In genomic region chr7:70346010-70346536, GRCm38 (mm10) we compare ENCODE assay signal across 8 mouse cellular contexts. TPM values are rescaled to one million over a fixed set of nuclear protein-coding genes. Genes with fewer than 3 reads are reported as not detected.
DNase-seq lines count a peak whose midpoint lies in the region; ATAC-seq lines count a peak whose summit lies in the region.

No protein-coding gene starts in this region.

- H3K9ac ChIP-seq in hindbrain, embryonic 12.5 days: peak overlapping the region; percentile 92
- H3K9ac ChIP-seq in limb, embryonic 11.5 days (ENCODE audit: low read length): 0 out of 2 replicates have a peak overlapping the region, but pooled peaks have one; percentile 14

- H3K4me1 ChIP-seq in hindbrain, embryonic 12.5 days: peaks cover 75% of the 10 kb centered on the region
- H3K4me1 ChIP-seq in limb, embryonic 11.5 days (ENCODE audit: control insufficient read depth, insufficient read depth, low read length): peaks cover 43% of the 10 kb centered on the region
- H3K4me1 ChIP-seq in midbrain, embryonic 10.5 days: peaks cover 96% of the 10 kb centered on the region

- peaks cover 34% of the 10 kb centered on the region for H3K27me3 ChIP-seq in hindbrain, embryonic 12.5 days
- H3K27me3 ChIP-seq in limb, embryonic 11.5 days (ENCODE audit: control insufficient read depth, insufficient read depth, low read length): peaks cover 20% of the 10 kb centered on the region
- H3K27me3 ChIP-seq in midbrain, embryonic 10.5 days (ENCODE audit: low read depth, poor library complexity, severe bottlenecking): peaks cover 94% of the 10 kb centered on the region

- DNase-seq in ZHBTc4 (ENCODE audit: low read depth, low spot score): peak; percentile 81
- DNase-seq in cerebellum, adult 18-20 months: peak; percentile 43 to 45
- peak; percentile 78 for DNase-seq in gastrocnemius, adult 18-20 months (ENCODE audit: low spot score)
- DNase-seq in limb, embryonic 11.5 days (ENCODE audit: low spot score): peak; percentile 82
- DNase-seq in midbrain, embryonic 10.5 days (ENCODE audit: low spot score): peak; percentile 88
- DNase-seq in testis, postnatal 10 days (ENCODE audit: low spot score): peak; percentile 74
- no peak for DNase-seq in spleen, adult 18-20 months

- peak overlapping the region; percentile 80 for H3K4me2 ChIP-seq in hindbrain, embryonic 12.5 days (replicated peaks)
- peak overlapping the region; percentile 57 for H3K4me2 ChIP-seq in limb, embryonic 11.5 days (ENCODE audit: low read depth, severe bottlenecking)

- H3K4me3 ChIP-seq in hindbrain, embryonic 12.5 days: peak overlapping the region; percentile 29
- peak overlapping the region; percentile 20 for H3K4me3 ChIP-seq in limb, embryonic 11.5 days (ENCODE audit: low read depth, low read length)
- peak overlapping the region; percentile 89 for H3K4me3 ChIP-seq in midbrain, embryonic 10.5 days

- under 1% methylated on average over 35 of the region's 35 CpGs for WGBS in hindbrain, embryonic 12.5 days
- under 1% methylated on average over 35 of the region's 35 CpGs for WGBS in limb, embryonic 11.5 days
- WGBS in midbrain, embryonic 10.5 days: under 1% methylated on average over 35 of the region's 35 CpGs

- peak overlapping the region; percentile 98 for H3K27ac ChIP-seq in hindbrain, embryonic 12.5 days
- no peak overlapping the region; the same call in 1 of the 2 replicates for H3K27ac ChIP-seq in limb, embryonic 11.5 days (replicated peaks; ENCODE audit: low read depth, low read length)
- peak overlapping the region; percentile 99 for H3K27ac ChIP-seq in midbrain, embryonic 10.5 days (replicated peaks)

- peak; percentile 65 for ATAC-seq in hindbrain, embryonic 12.5 days (ENCODE audit: low FRiP score)
- peak; percentile 72 for ATAC-seq in limb, embryonic 11.5 days (ENCODE audit: insufficient number of reproducible peaks, low FRiP score, low TSS enrichment, low read depth)

- H3K36me3 ChIP-seq in hindbrain, embryonic 12.5 days: no peaks in the 10 kb centered on the region
- no peaks in the 10 kb centered on the region for H3K36me3 ChIP-seq in limb, embryonic 11.5 days (ENCODE audit: control insufficient read depth, insufficient read depth, low read length)
- no peaks in the 10 kb centered on the region for H3K36me3 ChIP-seq in midbrain, embryonic 10.5 days

- H3K9me3 ChIP-seq in hindbrain, embryonic 12.5 days (replicated peaks): no peaks in the 10 kb centered on the region
- H3K9me3 ChIP-seq in limb, embryonic 11.5 days (ENCODE audit: control insufficient read depth, low read length): no peaks in the 10 kb centered on the region
- H3K9me3 ChIP-seq in midbrain, embryonic 10.5 days (replicated peaks): no peaks in the 10 kb centered on the region

RNA-seq across cellular contexts. Expression of gene Nr2f2, which starts 20.5 kb away (rescaled TPM):
- total RNA-seq in gastrocnemius, adult 18-20 months (2021): 10 to 100 TPM; 18.6 to 25.1 TPM
- polyA plus RNA-seq in hindbrain, embryonic 12.5 days (2016; fragmentation: Nextera tagmentation; extraction: Ambion mirVana): 133 and 146 TPM in 2 replicates
- 71.4 and 79.5 TPM in 2 replicates for polyA plus RNA-seq in limb, embryonic 11.5 days (2014; fragmentation: Nextera tagmentation; extraction: Ambion mirVana)
- polyA plus RNA-seq in midbrain, embryonic 10.5 days (2016; fragmentation: Nextera tagmentation; extraction: Ambion mirVana): 86.8 and 89.2 TPM in 2 replicates

Comparison
In these comparisons a context has a peak if more than half of its experiments do, and no peak if none do; other contexts are left out.
1. DNase-seq: peak in ZHBTc4 (single experiment), cerebellum, adult 18-20 months (2 of 2), gastrocnemius, adult 18-20 months (single experiment), limb, embryonic 11.5 days (single experiment), midbrain, embryonic 10.5 days (single experiment) and testis, postnatal 10 days (single experiment); none in spleen, adult 18-20 months (0 of 2).
2. H3K4me3 ChIP-seq: peak in every context shown above with its lines; median percentile 89 in midbrain, embryonic 10.5 days; 29 in hindbrain, embryonic 12.5 days; 20 in limb, embryonic 11.5 days.